Mouse (Mus musculus) cerebellum, adult 11-12 months (tissue): ENCODE measurements around the gene Ccdc175.

ENCODE experiments used
- DNase-seq: peaks from one replicate; pipeline ENCODE4 v3.0.0; 2022

Gene Ccdc175

GRCm38 (mm10) chr12:72184929-72185328, at the start of gene Ccdc175:
Gene Ccdc175, minus strand, starts transcription at chr12:72185029.
- no peak for DNase-seq

DNA sequence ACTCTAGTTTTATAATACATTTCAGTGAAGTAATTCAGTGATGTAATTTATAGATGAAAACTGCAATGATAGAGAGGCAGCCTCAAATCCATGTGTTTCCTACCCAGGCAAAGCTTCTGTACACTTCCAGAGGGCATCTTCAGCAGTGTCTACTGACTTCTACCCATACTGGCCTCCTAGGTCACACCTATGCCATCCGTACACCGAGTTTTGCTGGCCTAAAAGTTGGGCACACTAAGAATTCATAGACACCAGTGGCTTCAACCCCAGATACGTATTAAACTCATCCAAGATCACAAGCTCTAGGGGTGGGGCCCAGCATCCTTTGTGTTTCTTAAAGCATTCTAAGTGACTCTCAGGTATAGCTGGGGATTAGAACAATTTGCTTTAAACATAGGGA, 49.3 kb upstream of the Ccdc175 start:
- no peak for DNase-seq

- peak; percentile 83 for DNase-seq
These were observed 48.3 kb upstream of the Ccdc175 start for GRCm38 (mm10) chr12:72232826-72233790.

DNA sequence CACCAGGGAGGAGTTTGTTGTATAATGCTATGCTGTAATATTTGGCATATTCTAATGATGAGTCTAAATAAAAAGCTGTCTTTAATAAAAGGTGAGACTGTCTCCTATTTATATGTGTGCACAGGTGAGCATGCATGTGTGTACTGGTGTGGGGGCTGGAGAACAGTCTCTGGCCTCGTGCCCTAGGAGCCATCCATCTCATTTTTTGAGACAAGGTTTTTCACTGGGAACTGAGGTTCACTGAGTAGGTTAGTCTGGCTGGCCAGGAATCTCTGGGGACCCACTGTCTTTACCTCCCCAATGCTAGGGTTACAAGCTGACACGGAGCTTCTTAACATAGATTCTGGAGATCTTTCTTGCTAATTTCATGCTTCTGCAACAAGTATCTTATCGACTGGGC, 47.3 kb upstream of the Ccdc175 start:
- no peak for DNase-seq

DNA sequence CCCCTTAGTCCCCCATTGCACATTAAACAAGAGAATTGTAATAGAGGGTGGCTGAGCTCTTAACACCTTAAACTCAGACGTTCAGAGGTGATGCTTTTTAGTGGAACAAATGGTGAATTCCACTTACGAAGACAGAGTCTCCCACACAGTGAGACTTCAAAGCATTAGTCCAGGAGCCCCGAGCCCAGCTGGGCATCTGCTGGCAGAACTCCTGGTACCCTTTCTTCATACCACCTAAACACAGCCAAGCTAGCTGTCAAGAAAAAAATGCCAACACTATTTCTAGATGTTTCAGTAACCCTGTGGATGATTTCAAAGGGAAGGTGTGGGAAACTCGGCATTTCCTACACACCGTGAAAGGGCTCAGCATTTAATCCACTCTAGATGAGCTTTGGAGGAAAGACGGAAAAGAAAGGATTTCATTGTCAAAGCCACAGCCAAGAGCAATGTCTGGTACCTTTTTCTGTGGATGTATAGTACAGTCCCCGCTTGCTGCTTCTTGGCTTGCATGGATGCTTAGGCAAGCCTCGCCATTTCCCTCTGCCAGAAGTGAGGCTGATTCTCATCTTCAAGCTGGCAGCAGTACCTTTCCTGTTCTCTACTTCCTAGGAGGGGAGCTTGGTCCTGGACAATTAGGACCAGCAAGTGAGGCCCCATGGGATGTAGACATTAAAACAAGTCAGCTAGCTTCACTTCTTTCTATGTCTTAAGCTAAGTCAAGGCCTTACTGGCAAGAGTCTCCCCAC, 44.8 kb upstream of the Ccdc175 start:
- no peak for DNase-seq

DNA sequence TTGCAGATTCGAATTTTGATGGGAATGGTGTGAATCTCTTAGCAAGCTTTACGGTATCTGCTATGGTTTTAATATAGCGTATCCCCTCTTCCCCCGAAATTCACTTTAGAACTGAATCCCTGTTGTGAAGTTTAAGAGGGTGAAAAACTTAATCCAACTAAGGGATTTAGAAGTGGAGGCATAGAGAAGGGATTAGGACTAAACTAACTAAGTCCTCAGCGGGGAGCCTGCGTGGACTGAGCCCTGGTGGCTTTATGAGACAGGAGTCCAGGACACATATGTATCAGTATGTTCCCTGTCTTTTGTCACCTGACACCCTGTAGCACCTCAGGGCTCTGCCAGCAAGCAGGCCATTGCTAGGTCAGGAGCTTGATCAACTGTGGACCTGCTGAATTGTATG, 42.9 kb upstream of the Ccdc175 start:
- DNase-seq, result no peak

- DNase-seq, result no peak
These were observed 40.5 kb upstream of the Ccdc175 start for GRCm38 (mm10) chr12:72225371-72225770.

- DNase-seq, result peak; percentile 53
These were observed 38.8 kb upstream of the Ccdc175 start for GRCm38 (mm10) chr12:72223557-72224102.

GRCm38 (mm10) chr12:72213554-72213953, 28.7 kb upstream of the Ccdc175 start:
- no peak for DNase-seq

- DNase-seq, result no peak
These were observed 16.0 kb upstream of the Ccdc175 start for GRCm38 (mm10) chr12:72200828-72201227.

- DNase-seq, result peak; percentile 34
These were observed 13.2 kb upstream of the Ccdc175 start for GRCm38 (mm10) chr12:72197925-72198486.

DNA sequence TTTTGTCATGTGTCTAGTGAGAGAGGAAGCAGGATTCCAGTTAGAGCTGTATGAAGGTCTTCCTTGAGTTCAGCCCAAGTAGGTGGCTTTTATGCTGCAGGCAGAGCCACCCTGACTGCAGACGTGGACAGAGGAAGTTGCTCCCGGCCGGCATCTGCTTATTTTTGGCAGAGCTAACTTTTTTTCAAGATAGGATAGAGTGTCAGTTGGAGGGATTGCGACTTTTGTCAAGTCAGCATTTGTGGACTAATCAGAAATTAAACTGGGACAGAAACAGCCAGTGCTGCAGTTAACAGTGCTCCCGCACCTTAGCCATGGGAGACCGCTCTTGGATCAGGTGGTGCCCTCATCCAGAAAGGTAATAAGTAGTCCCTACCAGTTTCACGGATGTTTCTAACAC, 12.6 kb upstream of the Ccdc175 start:
- no peak for DNase-seq

DNA sequence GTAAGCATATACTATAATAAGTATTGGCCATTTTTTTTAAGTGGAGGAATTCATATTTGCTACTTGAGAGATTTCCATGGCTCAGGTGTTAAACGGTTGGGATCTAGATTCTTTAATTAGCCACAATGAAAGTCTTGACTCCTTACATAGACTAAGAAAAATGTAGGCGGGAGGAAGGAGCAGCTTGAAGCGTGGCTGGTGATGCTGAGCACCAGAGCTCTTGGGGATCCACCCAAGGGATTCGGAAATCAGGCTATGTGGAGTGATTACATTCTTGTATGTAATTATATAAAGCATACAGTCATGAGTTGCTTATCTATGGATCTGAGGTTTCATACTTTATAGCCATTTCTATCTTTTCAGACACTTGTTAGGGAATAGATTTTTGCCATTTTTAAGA, 5.3 kb downstream of the Ccdc175 start:
- no peak for DNase-seq

DNA sequence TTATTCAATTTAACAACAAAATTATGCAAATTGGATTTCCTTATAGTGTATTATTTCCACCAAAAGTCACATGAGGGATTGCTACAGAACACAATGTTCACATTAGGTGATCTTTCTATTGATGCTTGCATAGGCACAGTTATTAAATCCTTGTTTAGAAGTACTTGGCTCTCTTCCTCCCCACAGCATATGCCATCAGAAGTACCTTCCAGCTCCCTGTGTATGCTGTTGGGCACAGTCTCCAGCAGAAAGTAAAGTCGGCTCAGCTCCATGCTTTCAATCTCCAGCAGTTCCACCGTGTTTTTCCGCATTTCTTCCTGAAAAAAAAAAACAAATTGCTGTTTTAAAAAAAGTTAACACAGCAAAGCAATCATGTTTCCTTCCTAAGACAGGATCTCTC, 6.5 kb downstream of the Ccdc175 start:
- peak; percentile 34 for DNase-seq

- no peak for DNase-seq
These were observed 26.4 kb downstream of the Ccdc175 start for GRCm38 (mm10) chr12:72158421-72158820.

- no peak for DNase-seq
These were observed 34.0 kb downstream of the Ccdc175 start for GRCm38 (mm10) chr12:72150786-72151185.

- no peak for DNase-seq
These were observed 55.6 kb downstream of the Ccdc175 start for GRCm38 (mm10) chr12:72129203-72129602.

DNA sequence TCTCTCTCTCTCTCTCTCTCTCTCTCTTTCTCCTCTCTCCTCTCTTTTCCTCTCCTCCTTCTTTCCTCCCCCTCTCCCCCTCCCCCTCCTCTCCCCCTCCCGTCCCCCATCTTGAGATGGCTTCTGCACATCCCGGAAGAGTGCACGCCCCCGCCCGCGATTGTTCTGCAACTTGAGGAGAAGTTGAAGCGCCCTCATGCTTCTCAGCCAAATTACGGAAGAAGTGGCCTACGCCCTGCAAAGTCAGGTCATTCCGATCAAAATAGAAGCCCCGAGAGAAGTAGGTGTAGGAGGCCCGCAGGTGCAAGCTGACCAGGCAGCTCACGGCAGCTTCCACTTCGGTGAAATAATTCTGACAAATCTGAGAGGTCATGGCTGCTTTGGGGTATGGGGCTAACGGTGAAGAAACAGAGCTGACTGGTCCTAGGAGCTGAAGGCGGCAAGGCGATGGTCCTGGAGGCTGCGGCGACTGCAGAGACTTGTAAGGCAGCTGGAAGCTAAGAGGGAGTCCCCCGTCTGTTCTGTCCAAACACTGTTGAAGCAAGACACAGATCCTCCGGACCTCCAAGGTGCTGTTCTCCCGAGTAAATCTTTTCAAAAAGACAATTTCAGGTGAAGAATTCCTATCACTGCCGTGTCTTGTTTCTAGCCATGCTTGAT, 69.0 kb downstream of the Ccdc175 start:
- DNase-seq, result no peak

- DNase-seq, result no peak
These were observed 69.7 kb downstream of the Ccdc175 start for GRCm38 (mm10) chr12:72115126-72115525.

DNA sequence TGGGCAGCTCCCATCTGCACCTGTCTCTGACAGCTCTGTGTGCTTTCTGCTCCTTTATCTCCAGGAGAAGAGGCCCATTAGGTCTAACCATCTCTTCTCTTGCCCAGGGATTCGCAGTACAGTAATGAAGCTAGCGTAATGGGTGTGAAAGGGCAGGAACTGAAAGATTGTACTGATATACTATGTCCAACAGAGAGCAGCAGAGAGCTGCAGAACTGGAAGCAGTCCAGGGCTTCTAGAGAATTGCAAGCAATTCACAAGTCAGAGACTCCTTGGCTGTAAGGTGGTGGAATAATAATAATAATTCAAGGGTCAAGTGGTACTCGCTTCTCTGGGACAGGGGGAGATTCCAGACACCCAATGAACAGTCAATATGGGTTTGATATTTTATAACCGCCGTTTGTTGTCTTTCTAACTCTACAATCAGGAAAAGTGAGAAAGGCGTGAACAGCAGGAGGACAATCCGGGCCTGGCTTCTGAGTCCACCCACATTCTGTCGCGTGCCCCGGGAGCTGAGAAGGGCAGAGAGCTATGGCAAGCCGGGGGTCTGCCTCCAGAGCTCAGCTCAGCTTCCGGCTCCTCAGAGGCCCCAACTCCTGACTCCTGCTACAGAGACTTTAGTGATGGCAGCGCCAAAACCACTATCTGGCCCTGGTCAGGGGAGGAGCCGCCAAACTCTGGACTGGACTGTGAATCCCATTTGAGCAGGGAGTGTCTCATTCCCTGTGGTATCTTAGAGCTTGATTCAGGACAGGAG, 80.1 kb downstream of the Ccdc175 start:
- peak; percentile 65 for DNase-seq

- no peak for DNase-seq
These were observed 80.8 kb downstream of the Ccdc175 start for GRCm38 (mm10) chr12:72104027-72104426.

- no peak for DNase-seq
These were observed 82.1 kb downstream of the Ccdc175 start for GRCm38 (mm10) chr12:72102776-72103175.
